Mouse (Mus musculus): ENCODE measurements around the gene Zfp580. TPM values are rescaled to one million over a fixed set of nuclear protein-coding genes. Genes with fewer than 3 reads are reported as not detected.

Zfp580 gene
- polyA plus RNA-seq, 1 experiment, result 0.26 TPM

DNA sequence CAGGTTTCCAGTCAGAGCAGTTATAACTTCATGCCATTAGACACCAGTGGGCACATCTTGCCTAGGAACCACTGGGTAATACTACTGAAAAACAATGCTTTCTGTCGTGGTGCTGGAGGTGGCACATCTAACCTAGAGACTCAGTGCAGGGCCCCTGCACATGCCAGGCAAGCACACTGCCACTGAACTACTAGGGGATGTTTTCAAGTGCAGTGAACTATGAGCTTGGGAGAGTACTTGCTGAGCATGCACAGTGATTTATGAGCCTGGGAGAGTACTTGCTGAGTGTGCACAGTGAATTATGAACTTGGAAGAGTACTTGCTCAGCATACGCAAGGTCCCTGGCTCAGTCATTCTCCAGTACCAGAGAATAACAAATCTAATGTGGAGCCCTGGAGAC lies 51.2 kb downstream of the Zfp580 start:
- peaks cover 1% of the 10 kb centered on the region; the same call in 1 of the 2 replicates for H3K4me1 ChIP-seq (ENCODE audit: control insufficient read depth)
- H3K9me3 ChIP-seq (ENCODE audit: control insufficient read depth, low read length), result no peaks in the 10 kb centered on the region
- TF ChIP-seq TAL1 (IDR thresholded peaks at IDR 0.05; ENCODE audit: low read length), result no peak
- TF ChIP-seq GATA1 (IDR thresholded peaks at IDR 0.05; ENCODE audit: low read length), result no peak
- H3K4me3 ChIP-seq (replicated peaks), result no peak overlapping the region
- H3K27me3 ChIP-seq (ENCODE audit: control insufficient read depth), result no peaks in the 10 kb centered on the region
- H3K36me3 ChIP-seq (ENCODE audit: control insufficient read depth), result peaks cover 23% of the 10 kb centered on the region

Other genes with a start within 250 kb of the Zfp580 start
- 142 and 163 TPM in 2 replicates for gene Ube2s, start 238.9 kb upstream of the Zfp580 start, polyA plus RNA-seq (2012)
- gene Shisa7, start 206.8 kb upstream of the Zfp580 start, polyA plus RNA-seq (2012), result not detected in 2 replicates
- 0.15 TPM in 1 of 2 replicates, not detected in the other for gene Isoc2b, start 181.3 kb upstream of the Zfp580 start, polyA plus RNA-seq (2012)
- gene Isoc2a, start 174.4 kb upstream of the Zfp580 start, polyA plus RNA-seq (2012), result 1.3 and 2.4 TPM in 2 replicates
- gene Gm36210, start 145.0 kb upstream of the Zfp580 start, polyA plus RNA-seq (2012), result 0.05 TPM in 1 of 2 replicates, not detected in the other
- 8.5 and 8.9 TPM in 2 replicates for gene Zfp628, start 136.3 kb upstream of the Zfp580 start, polyA plus RNA-seq (2012)
- gene Nat14, start 129.5 kb upstream of the Zfp580 start, polyA plus RNA-seq (2012), result 0.38 and 0.51 TPM in 2 replicates
- not detected in 2 replicates for gene Ssc5d, start 125.8 kb upstream of the Zfp580 start, polyA plus RNA-seq (2012)
- gene Sbk2, start 87.1 kb upstream of the Zfp580 start, polyA plus RNA-seq (2012), result not detected in 2 replicates
- not detected in 2 replicates for gene Sbk3, start 80.4 kb upstream of the Zfp580 start, polyA plus RNA-seq (2012)
- 0.15 and 0.37 TPM in 2 replicates for gene Zfp579, start 55.4 kb upstream of the Zfp580 start, polyA plus RNA-seq (2012)
- 6.2 and 8.1 TPM in 2 replicates for gene Zfp524, start 37.1 kb upstream of the Zfp580 start, polyA plus RNA-seq (2012)
- gene Fiz1, start 36.8 kb upstream of the Zfp580 start, polyA plus RNA-seq (2012), result 3.5 and 6.0 TPM in 2 replicates
- gene Gm44973, start 36.0 kb upstream of the Zfp580 start, polyA plus RNA-seq (2012), result not detected in 2 replicates
- gene Zfp865, start 31.2 kb upstream of the Zfp580 start, polyA plus RNA-seq (2012), result 1.7 and 1.8 TPM in 2 replicates
- 0.06 TPM in 1 of 2 replicates, not detected in the other for gene Ccdc106, start 31.0 kb upstream of the Zfp580 start, polyA plus RNA-seq (2012)
- gene 4632433K11Rik, start 17.4 kb upstream of the Zfp580 start, polyA plus RNA-seq (2012), result not detected in 2 replicates
- gene Zfp784, start 13.1 kb upstream of the Zfp580 start, polyA plus RNA-seq (2012), result 0.06 and 0.09 TPM in 2 replicates
- gene U2af2, start 10.6 kb downstream of the Zfp580 start, polyA plus RNA-seq (2012), result 43.1 and 44.9 TPM in 2 replicates
- gene Epn1, start 28.7 kb downstream of the Zfp580 start, polyA plus RNA-seq (2012), result 227 and 231 TPM in 2 replicates
- not detected in 2 replicates for gene Rfpl4, start 65.4 kb downstream of the Zfp580 start, polyA plus RNA-seq (2012)
- not detected in 2 replicates for gene Rasl2-9, start 74.4 kb downstream of the Zfp580 start, polyA plus RNA-seq (2012)
- gene Vmn1r55, start 98.1 kb downstream of the Zfp580 start, polyA plus RNA-seq (2012), result under 0.01 and 0.01 TPM in 2 replicates
- gene Vmn1r56, start 145.2 kb downstream of the Zfp580 start, polyA plus RNA-seq (2012), result not detected in 2 replicates
- not detected in 2 replicates for gene Vmn1r57, start 167.0 kb downstream of the Zfp580 start, polyA plus RNA-seq (2012)